Mouse (Mus musculus): ENCODE measurements around the gene Psmc5. TPM values are rescaled to one million over a fixed set of nuclear protein-coding genes. Genes with fewer than 3 reads are reported as not detected.
"Not testable (repeated sequence)": the region's sequence is repeated elsewhere in the genome, so short reads cannot be mapped to it uniquely, and the experiment has no call there.

The Psmc5 gene
- total and polyA plus RNA-seq, 2 experiments from 2014 or later = 58.9 to 305 TPM

GRCm38 (mm10) chr11:106220603-106221002, 35.4 kb upstream of the Psmc5 start:
- Histone ChIP-seq H3K27me3 (ENCODE audit: insufficient read depth, low read length) (no peaks in the 10 kb centered on the region), H3K4me2 (ENCODE audit: low read depth, low read length) (no peak overlapping the region), H3K4me1 (ENCODE audit: insufficient read depth, low read length) (peaks cover 12% of the 10 kb centered on the region), H3K9ac (replicated peaks; ENCODE audit: low read length) (no peak overlapping the region), H3K36me3 (ENCODE audit: insufficient read depth, low read length) (peaks cover 11% of the 10 kb centered on the region; the same call in 1 of the 2 replicates), H3K9me3 (ENCODE audit: low read length) (no peaks in the 10 kb centered on the region), H3K27ac (no peak overlapping the region), H3K4me3 (ENCODE audit: low read length) (no peak overlapping the region)
- DNase-seq (ENCODE audit: low spot score) (no peak), ATAC-seq (no peak)
- no peak for TF ChIP-seq CTCF (IDR thresholded peaks at IDR 0.05; ENCODE audit: low read depth)
- 92% methylated on average over 3 of the region's 3 CpGs for WGBS

- H3K4me2 ChIP-seq (ENCODE audit: low read depth, low read length); H3K9ac ChIP-seq (replicated peaks; ENCODE audit: low read length); H3K4me1 ChIP-seq (ENCODE audit: insufficient read depth, low read length); H3K9me3 ChIP-seq (ENCODE audit: low read length); DNase-seq (ENCODE audit: low spot score); H3K27ac ChIP-seq; H3K27me3 ChIP-seq (ENCODE audit: insufficient read depth, low read length); ATAC-seq; H3K4me3 ChIP-seq (ENCODE audit: low read length): not testable (repeated sequence)
- TF ChIP-seq CTCF (IDR thresholded peaks at IDR 0.05; ENCODE audit: low read depth) = peak; percentile 27
- WGBS = 85% methylated on average over 8 of the region's 8 CpGs
- H3K36me3 ChIP-seq (ENCODE audit: insufficient read depth, low read length) = peaks cover 52% of the 10 kb centered on the region
These were observed 22.0 kb upstream of the Psmc5 start for GRCm38 (mm10) chr11:106233978-106234377.

- no peak overlapping the region for H3K4me2 ChIP-seq (ENCODE audit: low read depth, low read length)
- WGBS = 98% methylated on average over 1 of the region's 1 CpGs
- DNase-seq (ENCODE audit: low spot score) (peak; percentile 30), ATAC-seq (no peak)
- H3K9ac ChIP-seq (replicated peaks; ENCODE audit: low read length) = no peak overlapping the region
- H3K9me3 ChIP-seq (ENCODE audit: low read length) = 0 out of 2 replicates have a peak, but pooled peaks cover 3% of the 10 kb centered on the region
- no peak overlapping the region for H3K4me3 ChIP-seq (ENCODE audit: low read length)
- no peak overlapping the region for H3K27ac ChIP-seq
- H3K27me3 ChIP-seq (ENCODE audit: insufficient read depth, low read length) = no peaks in the 10 kb centered on the region
- peak; percentile 58 for TF ChIP-seq CTCF (IDR thresholded peaks at IDR 0.05; ENCODE audit: low read depth)
- peaks cover 91% of the 10 kb centered on the region for H3K36me3 ChIP-seq (ENCODE audit: insufficient read depth, low read length)
- H3K4me1 ChIP-seq (ENCODE audit: insufficient read depth, low read length) = no peaks in the 10 kb centered on the region
These were observed 9.1 kb upstream of the Psmc5 start for GRCm38 (mm10) chr11:106246834-106247233.

- WGBS = 90% methylated on average over 7 of the region's 7 CpGs
- ATAC-seq (no peak), DNase-seq (ENCODE audit: low spot score) (no peak)
- Histone ChIP-seq H3K27me3 (ENCODE audit: insufficient read depth, low read length) (no peaks in the 10 kb centered on the region), H3K9ac (replicated peaks; ENCODE audit: low read length) (no peak overlapping the region), H3K4me3 (ENCODE audit: low read length) (no peak overlapping the region), H3K36me3 (ENCODE audit: insufficient read depth, low read length) (peaks cover 89% of the 10 kb centered on the region), H3K27ac (no peak overlapping the region), H3K4me1 (ENCODE audit: insufficient read depth, low read length) (no peaks in the 10 kb centered on the region), H3K9me3 (ENCODE audit: low read length) (0 out of 2 replicates have a peak, but pooled peaks cover 3% of the 10 kb centered on the region), H3K4me2 (ENCODE audit: low read depth, low read length) (no peak overlapping the region)
- TF ChIP-seq CTCF (IDR thresholded peaks at IDR 0.05; ENCODE audit: low read depth) = no peak
These were observed 6.6 kb upstream of the Psmc5 start for GRCm38 (mm10) chr11:106249326-106249725.

GRCm38 (mm10) chr11:106254767-106255166, 1.2 kb upstream of the Psmc5 start:
- WGBS = 25% methylated on average over 2 of the region's 2 CpGs
- Histone ChIP-seq H3K36me3 (ENCODE audit: insufficient read depth, low read length) (peaks cover 46% of the 10 kb centered on the region), H3K4me1 (ENCODE audit: insufficient read depth, low read length) (peaks cover 5% of the 10 kb centered on the region), H3K9me3 (ENCODE audit: low read length) (no peaks in the 10 kb centered on the region), H3K4me3 (ENCODE audit: low read length) (peak overlapping the region; percentile 61), H3K27ac (no peak overlapping the region), H3K9ac (replicated peaks; ENCODE audit: low read length) (peak overlapping the region; percentile 74), H3K27me3 (ENCODE audit: insufficient read depth, low read length) (no peaks in the 10 kb centered on the region), H3K4me2 (ENCODE audit: low read depth, low read length) (peak overlapping the region; percentile 91)
- DNase-seq (ENCODE audit: low spot score) (no peak), ATAC-seq (no peak)
- no peak for TF ChIP-seq CTCF (IDR thresholded peaks at IDR 0.05; ENCODE audit: low read depth)

GRCm38 (mm10) chr11:106255174-106255573, 780 bp upstream of the Psmc5 start:
- Histone ChIP-seq H3K27me3 (ENCODE audit: insufficient read depth, low read length) (no peaks in the 10 kb centered on the region), H3K9me3 (ENCODE audit: low read length) (no peaks in the 10 kb centered on the region), H3K27ac (no peak overlapping the region; the same call in 1 of the 2 replicates), H3K9ac (replicated peaks; ENCODE audit: low read length) (peak overlapping the region; percentile 74), H3K36me3 (ENCODE audit: insufficient read depth, low read length) (peaks cover 42% of the 10 kb centered on the region), H3K4me2 (ENCODE audit: low read depth, low read length) (peak overlapping the region; percentile 91), H3K4me1 (ENCODE audit: insufficient read depth, low read length) (peaks cover 5% of the 10 kb centered on the region), H3K4me3 (ENCODE audit: low read length) (peak overlapping the region; percentile 61)
- peak; percentile 13 for DNase-seq (ENCODE audit: low spot score)
- ATAC-seq = no peak
- 4% methylated on average over 22 of the region's 22 CpGs for WGBS
- no peak for TF ChIP-seq CTCF (IDR thresholded peaks at IDR 0.05; ENCODE audit: low read depth)

- ATAC-seq (no peak), DNase-seq (ENCODE audit: low spot score) (no peak)
- H3K27ac ChIP-seq = no peak overlapping the region
- H3K9ac ChIP-seq (replicated peaks; ENCODE audit: low read length) = peak overlapping the region; percentile 74
- H3K27me3 ChIP-seq (ENCODE audit: insufficient read depth, low read length) = no peaks in the 10 kb centered on the region
- peaks cover 5% of the 10 kb centered on the region for H3K4me1 ChIP-seq (ENCODE audit: insufficient read depth, low read length)
- peak overlapping the region; percentile 91 for H3K4me2 ChIP-seq (ENCODE audit: low read depth, low read length)
- 71% methylated on average over 5 of the region's 5 CpGs for WGBS
- H3K9me3 ChIP-seq (ENCODE audit: low read length) = no peaks in the 10 kb centered on the region
- peak overlapping the region; percentile 61 for H3K4me3 ChIP-seq (ENCODE audit: low read length)
- no peak for TF ChIP-seq CTCF (IDR thresholded peaks at IDR 0.05; ENCODE audit: low read depth)
- H3K36me3 ChIP-seq (ENCODE audit: insufficient read depth, low read length) = peaks cover 30% of the 10 kb centered on the region
These were observed 821 bp downstream of the Psmc5 start for GRCm38 (mm10) chr11:106256775-106257174.

All from hindbrain, postnatal 0 days (tissue).